In the genomic region with DNA sequence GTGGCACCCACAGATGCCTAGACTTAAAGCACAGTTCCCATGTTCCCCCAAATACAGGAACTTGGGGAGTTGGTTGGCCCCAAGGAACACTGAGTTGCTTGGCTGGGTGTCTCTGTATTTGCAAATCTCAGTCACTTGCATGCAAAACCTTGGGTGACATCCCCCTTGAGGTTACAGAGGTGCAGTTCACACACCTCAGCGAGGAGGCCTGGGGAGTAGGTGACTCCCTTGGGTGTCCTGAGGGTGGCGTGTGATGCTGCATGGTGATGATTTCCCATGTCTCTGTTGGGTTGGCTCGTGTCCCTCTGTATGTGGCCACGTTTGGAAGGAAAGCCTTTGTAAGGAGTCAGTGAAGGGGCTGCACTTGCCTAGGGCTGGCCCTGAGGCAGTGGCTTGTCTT, we compare ENCODE assay signal across 22 mouse cellular contexts.
A peak's percentile ranks its signal among the peaks of the same experiment; 100 is the strongest.
DNase-seq lines count a peak whose midpoint lies in the region; ATAC-seq lines count a peak whose summit lies in the region.
"Had no signal": no experiment of that assay in that cellular context is flagged by ENCODE, and none has a peak within 500 bp of the region (broad histone marks: within the 10 kb centered on the region; RNA-seq: fewer than 3 reads in every experiment).

No protein-coding gene starts in this region.

- peak; percentile 10 for DNase-seq in spleen, adult 12 weeks (ENCODE audit: low spot score)
- DNase-seq in spleen, postnatal 4 days (ENCODE audit: low spot score in 2 of 2): no peak
- peak; percentile 60 to 66 for DNase-seq in B cell, adult 2 months
- peak; percentile 71 to 75 for DNase-seq in spleen, postnatal 36 days (ENCODE audit: low spot score in 2 of 2)
- no peak for DNase-seq in gastrocnemius, postnatal 14 days
- DNase-seq in kidney, adult 8-10 months: no peak
- DNase-seq: adrenal gland, adult 2 months; adrenal gland, postnatal 10 days; adrenal gland, postnatal 25 days; cerebellum, adult 11-12 months; cerebellum, adult 2 months; cerebellum, adult 9-10 months; cerebellum, postnatal 10 days; cerebellum, postnatal 25 days; forebrain, postnatal 0 days had no signal

- intact Hi-C loops in gastrocnemius, postnatal 14 days (cut with DNase I; ENCODE audit: low total_unique reads): no loop called here

- ATAC-seq in neutrophil, adult 5-6 weeks (ENCODE audit: extremely low read depth, insufficient number of reproducible peaks, low FRiP score, poor library complexity, severe bottlenecking): peak; percentile 68
- ATAC-seq in cerebellum, adult (ENCODE audit: insufficient number of reproducible peaks, low FRiP score, low TSS enrichment): no peak
- ATAC-seq: activated CD4-positive, CD25-positive, alpha-beta regulatory T cell, adult 4 months; CD4-positive, CD25-positive, alpha-beta regulatory T cell, adult 4 months; forebrain, embryonic 13.5 days; forebrain, embryonic 15.5 days; forebrain, postnatal 0 days; Patski had no signal

Comparison
In these comparisons a context has a peak if more than half of its experiments do, and no peak if none do; other contexts are left out.
1. DNase-seq: peak in spleen, adult 12 weeks (single experiment), B cell, adult 2 months (2 of 2) and spleen, postnatal 36 days (2 of 2); none in spleen, postnatal 4 days (0 of 2), gastrocnemius, postnatal 14 days (single experiment) and kidney, adult 8-10 months (0 of 2).